Mouse (Mus musculus): ENCODE measurements around the gene Tbc1d8b.

The Tbc1d8b gene

GRCm38 (mm10) chrX:139780988-139781387 lies 96.2 kb downstream of the Tbc1d8b start:
- no peak for DNase-seq

DNA sequence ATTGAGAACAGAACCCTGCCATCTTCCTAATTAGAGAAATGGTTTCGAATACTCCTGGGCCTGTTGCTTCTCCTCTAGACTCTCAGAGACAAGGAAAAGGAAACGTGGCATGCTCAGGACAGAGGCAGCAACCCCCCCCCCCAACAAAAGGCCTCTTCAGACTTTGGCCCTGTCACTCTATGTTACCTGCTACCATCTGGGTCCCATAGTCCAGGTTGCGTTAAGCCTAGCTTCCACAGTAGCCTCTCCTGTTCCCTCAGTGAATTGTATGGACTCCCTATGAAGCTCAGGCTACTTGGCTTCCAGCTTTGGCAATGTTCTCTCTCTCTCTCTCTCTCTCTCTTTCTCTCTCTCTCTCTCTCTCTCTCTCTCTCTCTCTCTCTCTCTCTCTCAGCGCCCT lies 96.8 kb downstream of the Tbc1d8b start:
- no peak for DNase-seq

GRCm38 (mm10) chrX:139782278-139783044 lies 97.7 kb downstream of the Tbc1d8b start, which contains the start of gene Ripply1:
Gene Ripply1, minus strand, starts transcription at chrX:139782353.
- no peak for DNase-seq

DNA sequence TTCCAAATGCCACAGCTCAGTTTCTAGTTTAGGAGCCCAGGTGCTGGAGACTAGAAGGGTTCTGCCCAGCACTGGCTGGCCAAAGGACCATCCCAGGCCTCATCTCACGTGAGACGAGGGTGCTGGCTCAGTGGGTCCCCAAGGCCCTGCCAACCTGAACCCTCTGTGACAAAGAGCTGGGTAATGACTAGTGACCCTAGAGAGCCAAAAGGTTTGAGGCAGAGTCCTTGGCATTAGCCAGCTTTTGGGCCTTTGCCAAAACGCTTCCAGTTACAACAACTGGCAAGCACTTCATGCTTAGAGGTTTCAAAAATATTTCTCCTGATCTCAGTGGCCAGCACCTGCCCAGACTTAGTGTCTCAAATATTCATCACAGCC lies 98.2 kb downstream of the Tbc1d8b start:
- peak; percentile 59 to 76 for DNase-seq

GRCm38 (mm10) chrX:139785764-139786163 lies 101.0 kb downstream of the Tbc1d8b start:
- peak; percentile 67 to 69 for DNase-seq

- DNase-seq = no peak
Measured at GRCm38 (mm10) chrX:139794072-139794845, 109.5 kb downstream of the Tbc1d8b start.

- no peak for DNase-seq
Measured at GRCm38 (mm10) chrX:139796037-139796436, 111.2 kb downstream of the Tbc1d8b start.

- DNase-seq = peak in 1 of 2 experiments; percentile 60
Measured at GRCm38 (mm10) chrX:139797875-139798274, 113.1 kb downstream of the Tbc1d8b start.

- peak in 1 of 2 experiments; percentile 40 for DNase-seq
Measured at GRCm38 (mm10) chrX:139799953-139800352, 115.2 kb downstream of the Tbc1d8b start.

- peak in 1 of 2 experiments; percentile 62 for DNase-seq
Measured at GRCm38 (mm10) chrX:139800406-139800878, 115.6 kb downstream of the Tbc1d8b start, which contains the start of gene Cldn2. Gene Cldn2, plus strand, starts transcription at chrX:139800828.
